Mouse (Mus musculus) G1E (cell line): ENCODE measurements at regions not wholly inside any gene's neighbourhood (a gene's known extent, or its start where the extent isn't known, plus 50 kb on each side); places are given as distances from the start of the nearest gene placed in this dataset.

ENCODE experiments used
- ATAC-seq: 2 replicates; pipeline ENCODE4 v1.8.0; 2016; ENCODE audit warnings: mild to moderate bottlenecking; ENCODE audit not compliant: insufficient number of reproducible peaks, poor library complexity, low FRiP score, severe bottlenecking; ENCODE audit errors: extremely low read depth
- DNase-seq: peaks from one replicate; pipeline ENCODE4 v3.0.0; 2012; ENCODE audit warnings: low spot score
- H3K27me3 ChIP-seq: 2 replicates; pipeline ENCODE4 v1.6.1; 2012; ENCODE audit warnings: mild to moderate bottlenecking, low read length, inconsistent platforms; ENCODE audit not compliant: insufficient read depth
- H3K36me3 ChIP-seq: replicated peaks from 2 replicates; pipeline ENCODE3; 2012; ENCODE audit warnings: mild to moderate bottlenecking, inconsistent platforms
- H3K4me1 ChIP-seq: 2 replicates; pipeline ENCODE4 v1.6.1; 2012; ENCODE audit warnings: low read depth, low read length, inconsistent platforms, mixed read lengths; ENCODE audit not compliant: insufficient read depth
- H3K4me3 ChIP-seq: 2 replicates; pipeline ENCODE4 v1.5.1; 2012; ENCODE audit warnings: low read depth, mild to moderate bottlenecking, inconsistent platforms, low read length, moderate library complexity, mixed read lengths
- H3K9me3 ChIP-seq: replicated peaks from 2 replicates; pipeline ENCODE4 v1.6.1; 2012; ENCODE audit warnings: inconsistent platforms
- CTCF ChIP-seq: IDR thresholded peaks from 2 replicates; pipeline ENCODE4 v1.5.1; 2012; ENCODE audit warnings: low read depth, low read length, inconsistent platforms, mixed read lengths
- GATA1 ChIP-seq: IDR thresholded peaks from 2 replicates; pipeline ENCODE4 v1.6.1; 2012; ENCODE audit warnings: borderline replicate concordance, low read length, inconsistent platforms, mixed read lengths
- GATA2 ChIP-seq: IDR thresholded peaks from 2 replicates; pipeline ENCODE4 v1.6.1; 2012; ENCODE audit warnings: low read depth, low read length, inconsistent platforms, borderline replicate concordance
- POLR2AphosphoS5 ChIP-seq: IDR thresholded peaks from 2 replicates; pipeline ENCODE4 v1.6.1; 2012; ENCODE audit warnings: low read depth, low read length, inconsistent platforms; ENCODE audit not compliant: insufficient replicate concordance
- TAL1 ChIP-seq: conservative IDR thresholded peaks from 2 replicates; pipeline ENCODE4 v1.6.1; 2012; ENCODE audit warnings: low read depth, low read length, inconsistent platforms, mixed read lengths

- H3K9me3 ChIP-seq = no peaks in the 10 kb centered on the region
- no peaks in the 10 kb centered on the region for H3K36me3 ChIP-seq
- no peaks in the 10 kb centered on the region for H3K4me1 ChIP-seq
- TF ChIP-seq GATA2 (no peak), TAL1 (no peak), POLR2AphosphoS5 (no peak), GATA1 (no peak), CTCF (no peak)
- H3K4me3 ChIP-seq = no peak overlapping the region
- DNase-seq = no peak
- no peak for ATAC-seq
- no peaks in the 10 kb centered on the region for H3K27me3 ChIP-seq
Observed at GRCm38 (mm10) chr13:42358588-42358987, 57.3 kb downstream of the Edn1 start.

GRCm38 (mm10) chr13:42367655-42368554 lies 66.6 kb downstream of the Edn1 start:
- H3K27me3 ChIP-seq = no peaks in the 10 kb centered on the region
- no peak overlapping the region for H3K4me3 ChIP-seq
- H3K36me3 ChIP-seq = no peaks in the 10 kb centered on the region
- no peaks in the 10 kb centered on the region for H3K4me1 ChIP-seq
- TF ChIP-seq TAL1 (no peak), POLR2AphosphoS5 (no peak), GATA2 (no peak), CTCF (no peak), GATA1 (no peak)
- ATAC-seq (no peak), DNase-seq (no peak)
- no peaks in the 10 kb centered on the region for H3K9me3 ChIP-seq

DNA sequence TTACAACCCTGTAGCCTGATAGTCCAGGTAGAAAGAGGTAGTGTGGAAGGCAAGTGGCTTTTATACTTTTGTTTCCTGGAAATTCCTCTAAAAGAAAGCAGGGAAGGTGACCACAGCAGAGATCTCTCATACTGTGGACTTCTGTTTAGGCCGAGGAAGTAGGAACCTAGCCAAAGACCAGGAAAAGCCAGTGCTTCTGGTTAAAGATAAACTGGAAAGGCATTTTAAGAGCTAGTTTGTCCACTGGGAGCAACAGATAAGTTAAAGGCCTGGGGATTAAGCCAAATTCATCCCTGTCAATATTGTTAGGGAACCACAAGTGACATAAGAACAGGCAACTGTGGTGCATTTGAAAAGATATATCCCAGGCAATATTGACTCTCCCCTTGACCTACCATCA lies 68.5 kb downstream of the Edn1 start:
- ATAC-seq (no peak), DNase-seq (no peak)
- no peak for TF ChIP-seq CTCF
- no peak for TF ChIP-seq TAL1
- no peak for TF ChIP-seq GATA1
- TF ChIP-seq POLR2AphosphoS5 = no peak
- no peak for TF ChIP-seq GATA2
- no peaks in the 10 kb centered on the region for H3K36me3 ChIP-seq
- H3K27me3 ChIP-seq = no peaks in the 10 kb centered on the region
- no peak overlapping the region for H3K4me3 ChIP-seq
- H3K4me1 ChIP-seq = no peaks in the 10 kb centered on the region
- H3K9me3 ChIP-seq = no peaks in the 10 kb centered on the region

DNA sequence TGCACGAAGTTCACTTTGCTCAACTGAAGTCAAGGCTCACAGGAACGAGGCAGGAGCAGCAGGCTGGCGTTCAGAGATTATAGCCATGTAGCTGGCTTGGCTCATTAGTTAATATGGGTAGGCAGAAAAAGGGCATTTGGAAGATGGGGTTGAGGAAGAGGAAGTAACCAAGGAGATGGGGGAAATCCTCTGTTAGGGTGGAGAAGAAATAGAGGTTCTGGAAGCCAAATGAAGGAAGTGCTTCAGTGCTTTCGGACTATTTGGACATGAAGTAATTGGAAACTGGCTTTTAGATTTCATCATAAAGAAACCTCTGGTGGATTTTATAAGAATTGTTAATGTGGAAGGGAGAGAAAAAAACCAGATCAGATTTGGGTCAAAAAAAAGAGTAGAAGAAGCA lies 70.9 kb downstream of the Edn1 start:
- Histone ChIP-seq H3K4me3 (no peak overlapping the region), H3K9me3 (no peaks in the 10 kb centered on the region), H3K4me1 (no peaks in the 10 kb centered on the region), H3K27me3 (no peaks in the 10 kb centered on the region), H3K36me3 (no peaks in the 10 kb centered on the region)
- TF ChIP-seq GATA1 = no peak
- ATAC-seq = no peak
- DNase-seq = no peak

- ATAC-seq = no peak
- DNase-seq = no peak
- Histone ChIP-seq H3K9me3 (no peaks in the 10 kb centered on the region), H3K27me3 (no peaks in the 10 kb centered on the region), H3K4me1 (no peaks in the 10 kb centered on the region), H3K36me3 (no peaks in the 10 kb centered on the region), H3K4me3 (no peak overlapping the region)
- TF ChIP-seq GATA2 = no peak
- no peak for TF ChIP-seq GATA1
- TF ChIP-seq CTCF = no peak
- no peak for TF ChIP-seq TAL1
- no peak for TF ChIP-seq POLR2AphosphoS5
Observed at GRCm38 (mm10) chr13:42374181-42374596, 72.9 kb downstream of the Edn1 start.

DNA sequence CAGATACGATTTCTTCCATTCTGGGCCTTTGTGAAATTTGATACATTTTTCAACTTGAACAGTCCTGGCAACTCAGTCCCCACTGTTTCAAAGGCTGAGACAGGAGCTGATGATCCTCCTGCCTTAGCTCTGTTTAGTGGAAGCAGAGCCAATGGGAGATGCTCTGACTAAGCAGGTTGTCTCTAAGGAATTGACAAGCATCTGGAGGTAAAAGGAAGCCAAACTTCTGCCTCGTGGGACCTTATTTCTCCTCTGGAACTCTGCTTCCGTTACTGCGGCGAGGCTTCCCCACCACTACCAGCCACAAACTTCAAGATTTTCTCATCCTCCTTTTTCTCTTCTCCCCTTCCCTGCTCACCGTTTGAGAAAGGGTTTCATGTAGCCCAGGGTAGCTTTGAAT lies 78.4 kb downstream of the Edn1 start:
- Histone ChIP-seq H3K27me3 (no peaks in the 10 kb centered on the region), H3K4me1 (no peaks in the 10 kb centered on the region), H3K4me3 (no peak overlapping the region), H3K36me3 (no peaks in the 10 kb centered on the region), H3K9me3 (no peaks in the 10 kb centered on the region)
- TF ChIP-seq POLR2AphosphoS5 (no peak), TAL1 (no peak), GATA2 (no peak), CTCF (no peak), GATA1 (no peak)
- DNase-seq (no peak), ATAC-seq (no peak)

- DNase-seq (no peak), ATAC-seq (no peak)
- no peak for TF ChIP-seq CTCF
- no peak for TF ChIP-seq TAL1
- no peak for TF ChIP-seq GATA2
- no peak for TF ChIP-seq POLR2AphosphoS5
- H3K4me1 ChIP-seq = no peaks in the 10 kb centered on the region
- no peak overlapping the region for H3K4me3 ChIP-seq
- no peaks in the 10 kb centered on the region for H3K27me3 ChIP-seq
- H3K9me3 ChIP-seq = no peaks in the 10 kb centered on the region
- no peaks in the 10 kb centered on the region for H3K36me3 ChIP-seq
Observed at GRCm38 (mm10) chr13:42383099-42383498, 81.8 kb downstream of the Edn1 start.
